Mouse (Mus musculus): ENCODE measurements around the gene Rhbdd2.
"Not testable (repeated sequence)": the region's sequence is repeated elsewhere in the genome, so short reads cannot be mapped to it uniquely, and the experiment has no call there.

Gene Rhbdd2

DNA sequence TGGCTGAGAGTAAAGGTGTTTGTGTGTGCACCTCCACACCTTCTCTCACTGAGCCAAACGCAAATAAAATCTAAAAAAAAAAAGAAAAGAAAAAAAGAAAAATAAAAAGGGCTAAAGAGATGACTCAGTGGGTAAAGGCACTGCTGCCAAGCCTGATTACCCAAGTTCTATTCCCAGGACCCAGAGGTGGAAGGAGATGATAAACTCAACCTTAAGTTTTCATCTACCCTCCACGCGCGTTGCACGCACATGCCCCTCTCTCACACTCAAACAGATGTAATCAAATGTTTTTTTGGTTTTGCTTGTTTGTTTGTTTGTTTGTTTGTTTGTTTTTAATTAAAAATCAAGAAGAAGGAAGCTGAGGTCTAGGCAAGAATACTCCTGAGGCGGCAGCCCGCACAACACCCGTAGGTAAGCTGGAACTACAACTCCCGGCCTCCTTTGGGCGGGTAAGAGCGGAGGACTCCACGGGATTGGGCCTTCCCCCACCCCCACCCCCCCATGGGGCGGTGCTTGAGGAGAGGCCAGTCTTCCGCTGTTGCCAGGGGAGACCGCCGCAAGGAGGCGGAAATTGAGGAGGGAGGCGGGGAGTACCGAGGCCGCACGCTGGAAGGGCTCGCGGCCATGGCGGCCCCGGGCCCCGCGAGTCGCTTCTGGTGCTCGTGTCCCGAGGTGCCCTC, at the start of gene Rhbdd2:
TSS of gene Rhbdd2 (plus strand) at position 502 of the 680 bp plus-strand sequence.
- peak; percentile 98 for DNase-seq

DNA sequence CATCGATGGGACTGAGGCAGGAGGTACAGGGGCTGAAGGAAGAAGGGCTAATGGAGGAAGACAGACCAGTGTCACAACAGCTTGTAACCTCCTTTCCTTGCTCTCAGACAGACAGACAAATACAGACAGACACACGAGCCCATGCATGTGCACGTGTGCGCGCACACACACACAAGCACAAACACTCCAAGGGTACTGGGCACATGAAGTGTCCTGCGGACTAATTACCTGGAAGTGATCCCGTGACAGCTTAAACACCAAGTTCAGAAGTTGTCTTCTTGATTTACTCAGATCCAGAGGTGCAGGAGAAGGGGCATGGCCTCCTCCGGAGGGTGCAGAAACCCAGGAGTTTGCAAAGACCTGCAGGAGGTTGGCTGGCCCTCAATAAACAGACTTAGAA, 46.7 kb upstream of the Rhbdd2 start:
- no peak for DNase-seq

DNA sequence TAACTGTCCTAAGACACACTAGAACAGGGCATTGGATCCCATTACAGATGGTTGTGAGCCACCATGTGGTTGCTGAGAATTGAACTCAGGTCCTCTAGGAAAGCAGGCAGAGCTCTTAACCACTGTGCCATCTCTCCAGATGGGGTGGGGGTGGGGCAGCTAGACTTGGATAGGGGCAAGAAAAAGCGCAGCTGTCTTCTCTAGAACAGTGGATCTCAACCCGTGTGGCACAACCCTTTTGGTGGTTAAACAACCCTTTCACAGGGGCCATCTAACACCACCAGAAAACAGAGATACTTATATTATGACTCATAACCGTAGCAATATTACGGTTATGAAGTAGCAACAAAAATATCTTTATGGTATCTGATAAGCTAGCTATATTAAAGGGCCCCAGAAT, 44.7 kb upstream of the Rhbdd2 start:
- DNase-seq, result no peak

DNA sequence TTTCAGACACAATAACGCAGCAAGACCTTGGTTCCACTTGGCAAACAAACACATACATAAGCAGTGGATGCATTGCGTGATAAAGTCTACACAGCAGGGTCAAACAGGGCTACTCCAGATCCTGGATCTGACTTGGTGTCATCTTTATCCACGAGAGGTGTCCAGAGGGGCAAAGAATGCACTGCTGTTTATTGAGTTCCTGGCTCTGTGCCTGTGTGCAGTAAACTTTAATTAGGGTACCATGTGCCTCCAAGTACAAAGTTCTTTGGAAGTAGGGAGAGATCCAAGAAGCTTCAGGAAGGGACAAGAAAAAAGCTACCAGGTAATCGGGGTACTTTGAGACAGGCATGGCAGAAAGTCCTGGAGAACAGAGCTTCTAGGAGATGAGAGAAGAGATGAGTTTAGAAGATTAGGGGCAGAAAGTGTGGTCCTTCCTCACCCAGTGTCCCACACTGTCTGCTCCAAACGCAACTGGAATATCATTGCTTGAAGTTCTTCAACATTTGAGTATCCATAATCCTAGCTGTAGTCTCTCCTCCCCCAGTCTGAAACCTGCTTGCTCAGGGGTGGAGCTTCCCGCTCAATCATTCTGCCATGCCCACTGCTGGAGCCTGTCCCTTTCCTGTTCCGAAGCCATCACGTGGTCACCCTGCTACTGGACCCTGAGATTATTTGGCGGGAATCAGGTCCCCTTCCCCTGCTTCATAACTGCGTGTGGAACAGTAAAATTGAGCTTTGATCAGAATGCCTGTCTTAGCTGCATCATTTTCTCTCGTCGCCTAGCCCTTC, 42.2 kb upstream of the Rhbdd2 start:
- peak; percentile 60 for DNase-seq

DNA sequence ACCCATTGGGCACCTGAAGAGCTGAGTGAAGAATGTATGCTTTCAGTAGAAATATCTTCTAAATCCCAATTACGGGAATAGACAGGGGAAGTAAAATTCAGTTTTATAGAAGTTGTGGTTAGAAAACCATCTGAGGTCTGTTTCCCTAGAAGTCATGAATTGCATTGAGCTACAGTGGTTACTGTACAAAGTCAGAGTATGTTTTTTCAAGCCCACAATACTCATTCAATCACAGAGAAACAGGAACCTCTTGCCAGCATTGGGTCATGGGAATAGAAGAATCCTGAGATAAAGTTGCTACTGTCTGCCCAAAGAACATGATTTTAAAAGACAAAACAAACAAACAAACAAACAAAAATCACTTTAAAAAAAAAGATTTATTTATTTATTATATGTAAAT, 27.8 kb upstream of the Rhbdd2 start:
- not testable (repeated sequence) for DNase-seq

DNA sequence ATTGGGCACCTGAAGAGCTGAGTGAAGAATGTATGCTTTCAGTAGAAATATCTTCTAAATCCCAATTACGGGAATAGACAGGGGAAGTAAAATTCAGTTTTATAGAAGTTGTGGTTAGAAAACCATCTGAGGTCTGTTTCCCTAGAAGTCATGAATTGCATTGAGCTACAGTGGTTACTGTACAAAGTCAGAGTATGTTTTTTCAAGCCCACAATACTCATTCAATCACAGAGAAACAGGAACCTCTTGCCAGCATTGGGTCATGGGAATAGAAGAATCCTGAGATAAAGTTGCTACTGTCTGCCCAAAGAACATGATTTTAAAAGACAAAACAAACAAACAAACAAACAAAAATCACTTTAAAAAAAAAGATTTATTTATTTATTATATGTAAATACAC, 25.7 kb upstream of the Rhbdd2 start:
- not testable (repeated sequence) for DNase-seq

DNA sequence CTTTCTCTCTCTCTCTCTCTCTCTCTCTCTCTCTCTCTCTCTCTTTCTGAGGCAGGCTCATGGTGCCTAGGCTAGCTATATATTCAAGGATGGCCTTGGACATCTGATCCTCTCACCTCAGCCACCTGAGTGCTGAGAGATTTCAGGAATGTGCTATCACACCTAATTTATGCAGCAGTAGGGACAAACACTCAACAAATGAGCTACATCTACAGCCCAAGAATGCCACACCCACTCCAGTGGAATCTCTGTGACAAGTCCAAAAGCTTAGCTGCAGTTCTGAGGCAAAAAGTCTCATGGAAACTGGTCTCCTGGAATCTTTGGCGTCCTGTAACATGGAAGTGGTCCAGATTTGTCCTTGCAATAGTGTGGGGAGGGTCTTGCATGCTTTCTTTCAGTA, 24.8 kb upstream of the Rhbdd2 start:
- DNase-seq, result no peak

DNA sequence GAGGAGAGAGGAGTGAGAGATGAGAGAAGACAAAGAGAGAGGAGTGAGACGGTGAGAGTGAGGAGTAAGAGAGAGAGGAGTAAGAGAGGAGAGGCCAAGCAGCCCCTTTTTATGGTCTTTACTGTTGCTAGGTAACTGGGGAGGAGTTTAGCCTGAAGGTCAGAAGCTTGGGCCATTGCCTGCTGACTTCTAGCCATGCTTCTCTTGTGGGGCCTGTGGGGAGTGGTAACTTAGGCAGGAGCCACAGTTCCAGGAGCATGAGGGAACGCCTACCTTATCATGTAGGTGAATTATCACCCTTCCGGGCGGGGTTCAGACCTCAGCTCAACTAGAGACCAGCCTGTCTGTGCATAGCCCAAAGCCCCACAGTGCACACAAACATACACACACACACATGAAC, 22.6 kb upstream of the Rhbdd2 start:
- DNase-seq, result no peak

DNA sequence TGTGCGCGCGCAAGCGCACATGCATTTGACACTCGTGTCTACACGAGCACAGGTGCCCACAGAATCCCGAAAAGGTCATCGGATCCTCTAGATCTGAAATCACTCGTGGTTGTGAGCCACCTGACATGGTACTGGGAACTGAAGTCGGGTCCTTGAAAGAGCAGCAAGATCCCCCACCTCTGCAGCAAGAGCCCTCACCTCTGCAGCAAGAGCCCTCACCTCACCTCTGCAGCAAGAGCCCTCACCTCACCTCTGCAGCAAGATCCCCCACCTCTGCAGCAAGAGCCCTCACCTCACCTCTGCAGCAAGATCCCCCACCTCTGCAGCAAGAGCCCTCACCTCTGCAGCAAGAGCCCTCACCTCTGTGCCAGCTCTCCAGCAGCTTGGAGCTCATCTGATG, 12.7 kb upstream of the Rhbdd2 start:
- DNase-seq, result not testable (repeated sequence)

DNA sequence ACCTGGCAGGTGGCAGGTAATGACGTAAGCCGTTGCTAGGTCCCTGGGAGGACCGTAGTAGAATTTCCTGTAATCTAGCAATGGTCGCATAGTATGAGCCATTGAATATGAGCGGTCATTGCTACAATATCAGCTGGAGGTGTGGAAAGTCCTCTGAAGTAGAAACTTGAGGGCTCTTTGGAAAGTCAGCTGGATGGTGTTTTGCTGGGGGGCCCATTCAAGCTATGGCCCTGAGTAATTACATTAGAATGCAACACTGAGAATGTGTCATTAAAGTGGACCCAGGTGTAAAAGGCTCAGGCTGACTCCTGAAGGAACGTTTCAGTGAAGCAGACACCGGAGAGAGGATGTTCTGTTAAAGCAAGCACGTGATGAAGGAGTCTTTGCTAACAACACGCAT, 11.9 kb upstream of the Rhbdd2 start:
- DNase-seq, result no peak

DNA sequence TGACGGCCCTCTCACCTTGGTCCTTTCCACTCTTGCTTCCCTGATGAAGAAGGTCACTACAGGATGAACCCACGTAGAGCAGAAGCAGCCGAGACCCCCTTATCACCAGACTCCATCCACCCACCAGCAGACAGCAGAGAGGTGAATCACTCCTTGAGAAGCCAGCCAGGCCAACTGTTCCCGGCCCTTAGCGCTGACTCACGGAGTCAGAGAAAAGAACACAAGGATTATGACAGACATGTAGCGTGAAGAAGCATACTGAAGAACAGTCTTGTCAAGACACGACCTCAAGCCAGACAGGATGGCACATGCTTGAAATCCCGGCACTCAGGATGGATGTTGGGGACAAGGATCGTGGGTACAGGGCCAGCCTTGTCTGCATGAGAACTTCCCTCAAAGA, 10.7 kb upstream of the Rhbdd2 start:
- no peak for DNase-seq

DNA sequence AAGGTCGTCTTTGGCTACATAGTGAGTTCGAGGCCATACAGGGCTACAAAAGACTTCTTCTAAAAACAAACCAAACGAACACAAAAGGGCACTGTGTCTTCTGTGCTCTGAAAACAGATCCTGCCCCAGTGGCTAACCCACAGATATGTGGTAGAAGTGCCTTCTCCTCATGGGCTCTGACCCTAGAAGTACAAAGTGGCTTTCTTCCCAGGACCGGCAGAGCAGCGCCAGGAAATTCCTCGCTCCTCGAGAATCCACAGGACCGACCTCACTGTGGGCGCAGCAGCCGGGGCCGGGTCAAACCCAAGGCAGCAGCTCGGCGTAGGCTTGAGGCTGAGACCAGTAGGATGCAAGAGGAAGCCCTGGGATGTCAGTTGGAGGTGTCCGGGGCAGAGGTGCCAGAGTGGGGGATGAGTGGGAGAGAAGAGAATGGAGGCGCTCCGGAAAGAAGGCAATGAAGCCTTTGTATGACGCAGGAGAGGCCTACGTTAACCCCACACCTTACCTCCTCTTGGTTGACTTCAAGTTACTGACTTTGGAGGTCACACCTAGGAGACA, 9.3 kb upstream of the Rhbdd2 start:
- no peak for DNase-seq

DNA sequence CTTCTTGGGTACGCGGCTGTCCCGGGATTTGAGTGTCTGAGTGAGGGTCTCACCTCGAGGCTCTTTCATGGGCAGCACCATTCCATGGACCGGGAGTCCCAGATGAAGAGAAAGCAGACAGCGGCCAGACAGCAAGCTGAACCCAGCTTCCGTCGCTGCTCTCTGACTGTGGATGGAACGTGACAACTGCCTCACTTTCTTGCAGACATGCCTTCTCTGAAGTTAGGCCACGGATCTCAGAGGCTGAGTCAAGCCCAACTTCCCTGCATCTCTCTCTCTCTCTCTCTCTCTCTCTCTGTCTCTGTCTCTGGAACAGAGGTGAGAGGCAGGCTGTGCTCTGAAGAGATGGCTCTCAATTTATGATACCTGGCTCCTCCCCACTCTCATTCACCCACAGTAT, 3.5 kb upstream of the Rhbdd2 start:
- DNase-seq, result no peak

DNA sequence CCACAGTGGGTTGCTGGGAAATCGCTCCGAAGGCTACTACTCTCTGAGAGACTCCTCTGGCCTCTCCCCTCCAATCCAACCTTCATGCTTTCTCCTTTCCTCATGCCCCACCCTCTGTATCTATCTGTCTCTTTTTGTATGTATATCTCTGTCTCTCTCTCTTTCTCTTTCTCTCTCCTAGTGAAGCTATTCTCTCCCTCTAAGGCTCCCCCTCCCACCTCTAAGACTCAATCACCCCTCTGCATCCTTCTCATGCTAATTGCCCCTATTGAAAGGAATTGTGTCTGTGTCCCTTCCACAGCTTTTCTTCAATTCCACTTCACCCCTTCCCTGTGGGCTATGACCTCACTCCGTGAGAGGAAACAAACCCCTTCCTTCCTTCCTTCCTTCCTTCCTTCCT, 3.0 kb upstream of the Rhbdd2 start:
- DNase-seq, result no peak

DNA sequence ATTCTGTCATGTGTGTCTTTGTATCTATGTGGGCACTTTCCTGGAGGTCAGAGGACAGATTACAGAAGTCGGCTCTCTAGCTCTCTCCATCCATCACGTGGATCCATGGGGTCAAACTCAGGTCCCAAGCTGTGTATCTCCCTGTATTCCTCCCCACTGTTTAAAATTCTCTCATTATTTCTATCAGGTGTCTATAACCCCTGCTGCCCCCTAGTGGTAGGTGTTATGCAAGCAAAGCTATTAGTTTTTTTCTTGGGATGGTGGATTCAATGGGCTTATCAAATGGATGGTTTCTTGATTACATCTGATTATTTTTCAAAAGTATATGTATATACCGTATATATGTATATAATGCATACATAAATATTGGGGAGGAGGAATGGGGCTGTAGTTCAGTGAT, 1.8 kb upstream of the Rhbdd2 start:
- DNase-seq, result peak; percentile 70

DNA sequence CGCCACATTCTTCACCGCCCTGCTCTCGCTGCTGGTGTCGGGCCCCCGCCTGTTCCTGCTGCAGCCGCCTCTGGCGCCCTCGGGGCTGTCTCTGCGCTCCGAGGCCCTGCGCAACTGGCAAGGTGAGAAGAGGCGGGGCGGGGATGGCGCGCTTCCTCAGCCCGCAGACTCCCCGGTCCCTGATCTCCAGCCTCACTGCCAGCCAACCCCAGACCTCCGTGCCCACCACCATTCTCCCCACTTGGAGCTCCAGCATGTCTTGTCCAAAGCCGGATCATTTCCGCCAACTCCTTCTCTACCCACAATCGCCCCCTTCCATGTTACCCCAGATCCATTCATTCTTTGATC, 353 bp downstream of the Rhbdd2 start:
- DNase-seq, result no peak

DNA sequence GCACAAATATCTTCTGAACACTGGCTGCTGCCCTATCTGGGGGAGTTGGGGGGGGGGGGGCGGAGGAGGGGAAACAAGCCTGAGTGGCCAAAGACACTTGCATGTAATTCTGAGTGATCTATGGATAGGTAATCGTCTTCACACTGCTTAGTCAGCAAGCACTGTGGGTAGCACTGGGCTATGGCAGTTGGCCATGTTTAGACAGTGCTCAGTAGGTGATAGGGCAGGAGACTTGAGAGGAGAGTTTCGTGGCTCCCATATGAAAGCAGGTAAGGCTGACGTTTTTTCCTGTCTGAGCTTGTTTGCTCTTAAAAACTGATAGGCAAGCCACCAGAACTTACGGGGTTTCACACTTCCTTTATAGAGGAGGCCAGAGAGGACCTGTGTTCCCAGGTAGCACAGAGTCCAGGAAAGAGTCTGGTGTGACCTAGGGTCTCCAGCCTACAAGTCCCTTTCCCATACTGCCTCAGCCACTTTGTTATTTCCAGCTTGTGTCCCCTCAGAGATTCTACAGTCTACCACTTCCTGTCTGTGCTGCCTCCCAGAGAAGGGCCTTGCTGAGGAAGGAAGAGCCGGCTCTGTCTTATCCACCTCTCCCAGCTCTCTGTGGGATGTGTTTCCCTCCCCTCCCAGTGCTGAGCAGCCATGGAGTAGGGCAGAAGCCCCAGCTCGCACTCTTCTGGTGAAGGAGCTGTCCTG, 7.5 kb downstream of the Rhbdd2 start:
- DNase-seq, result no peak

DNA sequence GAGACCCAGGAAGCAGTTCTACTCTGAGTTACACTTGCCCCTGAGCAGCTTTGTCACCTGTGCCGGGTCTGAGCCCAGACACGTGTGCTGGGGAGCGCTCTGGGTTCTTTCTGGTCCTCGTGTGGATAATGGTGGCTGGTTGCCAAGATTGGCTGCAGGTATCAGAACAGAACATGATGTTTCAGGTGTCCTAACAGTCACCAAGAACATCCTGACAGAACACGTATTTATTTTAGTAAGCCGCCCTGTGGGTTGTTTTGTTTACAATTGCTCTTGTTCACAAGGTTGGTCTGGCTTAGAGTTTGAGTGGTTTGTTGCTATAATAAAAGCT, 8.0 kb downstream of the Rhbdd2 start:
- no peak for DNase-seq

DNA sequence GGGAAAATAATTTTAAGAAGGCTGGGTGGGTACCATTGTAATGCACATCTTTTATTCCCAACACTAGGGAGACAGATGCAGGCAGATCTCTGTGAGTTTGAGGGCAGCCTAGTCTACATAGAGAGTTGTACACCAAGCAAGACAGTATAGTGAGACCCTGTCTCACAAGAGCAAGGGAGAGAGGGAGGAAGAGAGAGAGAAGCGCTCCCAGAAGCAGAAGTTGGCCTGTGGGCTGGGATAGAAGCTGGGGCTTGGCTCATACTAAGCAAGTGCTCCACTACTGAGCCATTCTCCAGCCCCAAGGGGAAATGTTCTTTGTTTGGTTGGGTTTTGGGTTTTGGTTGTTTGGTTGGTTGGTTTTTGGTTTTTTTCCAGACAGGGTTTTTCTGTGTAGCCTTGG, 8.6 kb downstream of the Rhbdd2 start:
- DNase-seq, result no peak

DNA sequence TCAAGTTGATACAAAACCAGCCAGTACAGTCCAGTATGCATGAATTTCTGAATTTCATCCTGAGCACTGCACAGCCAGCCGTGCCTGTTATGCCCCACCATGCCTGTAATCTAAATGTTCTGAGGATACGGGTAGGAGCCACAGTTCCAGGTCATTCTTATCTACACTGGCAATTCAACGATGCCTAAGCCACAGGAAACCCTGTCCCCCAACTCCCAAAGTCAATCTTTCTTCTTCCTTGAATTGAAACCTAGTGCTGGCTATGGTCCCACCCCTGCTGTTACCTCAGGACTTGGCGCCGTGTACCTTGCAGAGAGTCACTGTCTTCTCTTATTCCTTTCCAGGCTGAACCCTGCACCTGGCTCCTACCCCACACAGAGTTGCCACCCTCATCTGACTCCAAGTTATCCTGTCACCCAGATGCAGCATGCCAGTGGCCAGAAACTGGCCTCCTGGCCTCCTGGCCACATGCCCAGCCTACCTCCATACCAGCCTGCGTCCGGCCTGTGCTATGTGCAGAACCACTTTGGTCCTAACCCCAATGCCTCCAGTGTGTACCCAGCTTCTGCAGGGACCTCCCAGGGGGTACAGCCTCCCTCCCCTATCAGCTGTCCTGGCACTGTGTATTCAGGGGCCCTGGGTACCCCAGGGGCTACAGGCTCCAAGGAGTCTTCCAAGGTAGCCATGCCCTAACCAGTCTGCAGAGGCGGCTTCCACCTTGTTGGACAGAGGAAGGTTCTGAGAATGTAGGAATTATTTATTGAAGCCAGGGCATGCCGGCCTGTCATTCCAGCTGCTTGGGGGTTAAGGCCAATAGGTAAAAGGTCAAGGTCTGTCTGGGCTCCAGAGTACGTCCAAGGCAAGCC, 10.5 kb downstream of the Rhbdd2 start:
- peak; percentile 87 for DNase-seq

DNA sequence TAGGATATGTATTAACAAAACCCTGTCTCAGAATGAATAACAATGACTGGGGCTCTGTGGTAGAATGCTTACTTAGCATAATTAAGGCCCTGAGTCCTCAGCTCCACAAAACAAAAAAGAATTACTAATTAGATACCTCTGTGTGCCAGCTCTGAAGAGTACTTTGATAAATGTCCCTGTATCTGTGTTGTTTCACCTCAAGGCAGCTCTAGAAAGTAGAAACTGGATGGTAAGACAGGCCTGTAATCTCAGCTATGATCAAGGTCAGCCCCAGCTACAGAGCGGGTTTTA, 11.1 kb downstream of the Rhbdd2 start:
- DNase-seq, result no peak

DNA sequence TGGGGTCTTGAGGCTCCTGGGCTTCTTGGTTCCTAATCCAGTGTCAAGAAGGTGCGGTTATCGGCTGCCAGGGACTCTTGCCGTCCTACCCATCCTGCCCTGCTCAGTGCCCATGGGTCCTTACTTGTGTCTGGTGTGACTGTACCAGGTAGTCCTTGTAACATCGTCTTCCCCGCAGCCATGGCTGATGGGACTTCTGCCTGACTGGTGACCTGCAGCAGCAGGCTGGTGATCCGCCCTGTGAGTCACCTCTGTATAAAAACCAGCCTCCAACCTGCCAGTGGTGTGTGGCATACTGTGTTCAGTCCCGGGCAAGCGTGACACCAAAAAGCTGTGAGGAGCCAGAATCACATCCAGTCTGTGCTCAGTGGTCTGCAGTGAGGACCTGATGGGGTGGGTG, 11.5 kb downstream of the Rhbdd2 start:
- DNase-seq, result no peak

DNA sequence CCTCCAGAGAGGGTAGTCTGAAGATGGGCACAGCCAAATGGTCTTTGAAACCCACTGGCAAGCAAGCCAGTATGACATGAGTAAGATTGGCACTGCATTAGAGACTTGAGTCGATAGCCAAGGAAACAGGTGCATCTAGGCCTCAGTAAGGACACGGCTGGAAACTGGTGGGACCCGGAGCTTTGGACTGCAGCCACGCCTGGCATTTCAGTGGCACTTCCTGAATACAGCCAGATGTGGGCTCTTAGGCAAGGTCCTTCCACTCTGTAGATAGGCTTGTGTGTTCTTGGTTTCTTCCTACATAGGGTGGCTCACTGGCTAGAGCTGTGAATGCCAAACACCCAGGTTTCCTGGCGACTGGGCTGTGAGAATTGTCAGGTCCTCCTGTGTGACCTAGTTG, 12.9 kb downstream of the Rhbdd2 start:
- no peak for DNase-seq

Data from kidney, postnatal 14 days (tissue).